Mouse (Mus musculus): ENCODE measurements around the gene Prr23a2. TPM values are rescaled to one million over a fixed set of nuclear protein-coding genes. Genes with fewer than 3 reads are reported as not detected.
"Not testable (repeated sequence)": the region's sequence is repeated elsewhere in the genome, so short reads cannot be mapped to it uniquely, and the experiment has no call there.

Gene Prr23a2
- not detected in 2 replicates for polyA plus RNA-seq (2015; fragmentation: Nextera tagmentation; extraction: Ambion mirVana)

DNA sequence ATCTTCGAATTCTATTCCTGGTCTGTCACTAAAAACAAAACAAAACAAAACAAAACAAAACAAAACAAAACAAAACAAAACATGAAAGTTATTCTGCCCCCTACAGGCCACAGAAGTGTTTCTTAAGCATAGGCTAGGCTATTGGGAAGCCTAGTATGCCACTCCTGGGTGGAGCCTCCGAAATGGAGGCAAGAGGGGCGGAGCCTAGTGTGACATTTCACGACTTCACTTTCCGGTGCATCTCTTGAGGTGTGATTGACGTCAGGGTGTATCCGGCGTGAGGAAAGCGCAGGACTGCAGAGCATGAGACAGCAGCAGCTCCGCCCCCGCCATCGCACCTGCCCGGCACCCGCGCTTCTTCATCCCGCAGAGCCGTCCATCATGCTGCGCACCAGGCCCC is at the start of gene Prr23a2:
TSS of gene Prr23a2 (plus strand) at position 285 of the 400 bp plus-strand sequence.
- H3K4me1 ChIP-seq (replicated peaks), result no peaks in the 10 kb centered on the region
- H3K9me3 ChIP-seq (replicated peaks), result no peaks in the 10 kb centered on the region
- H3K27ac ChIP-seq, result no peak within 1 kb of the TSS
- DNase-seq (no peak), ATAC-seq (ENCODE audit: low read depth) (no peak)
- no peak within 1 kb of the TSS for H3K9ac ChIP-seq
- no peak within 1 kb of the TSS for H3K4me3 ChIP-seq (replicated peaks)
- no peaks in the 10 kb centered on the region for H3K27me3 ChIP-seq
- no peaks in the 10 kb centered on the region for H3K36me3 ChIP-seq
- no peak within 1 kb of the TSS for H3K4me2 ChIP-seq
- 63% methylated on average over 18 of the region's 18 CpGs for WGBS (ENCODE audit: insufficient replicate concordance)

- no peak for ATAC-seq (ENCODE audit: low read depth)
- no peak for DNase-seq
- WGBS (ENCODE audit: insufficient replicate concordance), result 63% methylated on average over 8 of the region's 8 CpGs
Measured at GRCm38 (mm10) chr9:98807631-98808030, 48.7 kb upstream of the Prr23a2 start.

GRCm38 (mm10) chr9:98809526-98809925 is 46.8 kb upstream of the Prr23a2 start:
- not testable (repeated sequence) for H3K9ac ChIP-seq; ATAC-seq (ENCODE audit: low read depth); DNase-seq; H3K4me3 ChIP-seq (replicated peaks); H3K27ac ChIP-seq; H3K36me3 ChIP-seq; H3K27me3 ChIP-seq; H3K4me1 ChIP-seq (replicated peaks); H3K4me2 ChIP-seq; H3K9me3 ChIP-seq (replicated peaks)
- 51% methylated on average over 2 of the region's 2 CpGs for WGBS (ENCODE audit: insufficient replicate concordance)

More at GRCm38 (mm10) chr9:98807631-98808030, 48.7 kb upstream of the Prr23a2 start:
- no peaks in the 10 kb centered on the region for H3K4me1 ChIP-seq (replicated peaks)
- H3K9me3 ChIP-seq (replicated peaks), result no peaks in the 10 kb centered on the region
- no peak overlapping the region for H3K27ac ChIP-seq
- H3K27me3 ChIP-seq, result no peaks in the 10 kb centered on the region
- H3K4me2 ChIP-seq, result no peak overlapping the region
- no peaks in the 10 kb centered on the region for H3K36me3 ChIP-seq
- no peak overlapping the region for H3K9ac ChIP-seq
- H3K4me3 ChIP-seq (replicated peaks), result no peak overlapping the region

GRCm38 (mm10) chr9:98816066-98816465 is 40.2 kb upstream of the Prr23a2 start:
- Histone ChIP-seq H3K36me3 (no peaks in the 10 kb centered on the region), H3K27ac (no peak overlapping the region), H3K4me3 (replicated peaks) (no peak overlapping the region), H3K4me1 (replicated peaks) (no peaks in the 10 kb centered on the region), H3K9me3 (replicated peaks) (no peaks in the 10 kb centered on the region), H3K9ac (no peak overlapping the region), H3K27me3 (no peaks in the 10 kb centered on the region), H3K4me2 (no peak overlapping the region)
- ATAC-seq (ENCODE audit: low read depth) (no peak), DNase-seq (no peak)
- 47% methylated on average over 3 of the region's 3 CpGs for WGBS (ENCODE audit: insufficient replicate concordance)

GRCm38 (mm10) chr9:98817592-98817991 is 38.7 kb upstream of the Prr23a2 start:
- Histone ChIP-seq H3K9ac (no peak overlapping the region), H3K27me3 (no peaks in the 10 kb centered on the region), H3K4me3 (replicated peaks) (no peak overlapping the region), H3K27ac (no peak overlapping the region), H3K36me3 (no peaks in the 10 kb centered on the region), H3K4me1 (replicated peaks) (no peaks in the 10 kb centered on the region), H3K4me2 (no peak overlapping the region), H3K9me3 (replicated peaks) (no peaks in the 10 kb centered on the region)
- 71% methylated on average over 7 of the region's 7 CpGs for WGBS (ENCODE audit: insufficient replicate concordance)
- DNase-seq (no peak), ATAC-seq (ENCODE audit: low read depth) (no peak)

GRCm38 (mm10) chr9:98818971-98819370 is 37.3 kb upstream of the Prr23a2 start:
- Histone ChIP-seq H3K9me3 (replicated peaks) (no peaks in the 10 kb centered on the region), H3K36me3 (no peaks in the 10 kb centered on the region), H3K9ac (no peak overlapping the region), H3K27me3 (no peaks in the 10 kb centered on the region), H3K4me1 (replicated peaks) (no peaks in the 10 kb centered on the region), H3K4me2 (no peak overlapping the region), H3K27ac (no peak overlapping the region), H3K4me3 (replicated peaks) (no peak overlapping the region)
- ATAC-seq (ENCODE audit: low read depth) (no peak), DNase-seq (no peak)
- WGBS (ENCODE audit: insufficient replicate concordance), result 56% methylated on average over 5 of the region's 5 CpGs

- H3K4me3 ChIP-seq (replicated peaks), result no peak overlapping the region
- DNase-seq (no peak), ATAC-seq (ENCODE audit: low read depth) (no peak)
- H3K4me2 ChIP-seq, result no peak overlapping the region
- H3K9me3 ChIP-seq (replicated peaks), result no peaks in the 10 kb centered on the region
- no peaks in the 10 kb centered on the region for H3K36me3 ChIP-seq
- no peak overlapping the region for H3K9ac ChIP-seq
- whole genome bisulfite sequencing (ENCODE audit: insufficient replicate concordance), result 59% methylated on average over 2 of the region's 2 CpGs
- H3K4me1 ChIP-seq (replicated peaks), result no peaks in the 10 kb centered on the region
- no peaks in the 10 kb centered on the region for H3K27me3 ChIP-seq
- no peak overlapping the region for H3K27ac ChIP-seq
Measured at GRCm38 (mm10) chr9:98819481-98819880, 36.8 kb upstream of the Prr23a2 start.

GRCm38 (mm10) chr9:98820461-98820860 is 35.8 kb upstream of the Prr23a2 start:
- Histone ChIP-seq H3K9ac (no peak overlapping the region), H3K27me3 (no peaks in the 10 kb centered on the region), H3K4me2 (no peak overlapping the region), H3K4me3 (replicated peaks) (no peak overlapping the region), H3K36me3 (no peaks in the 10 kb centered on the region), H3K4me1 (replicated peaks) (no peaks in the 10 kb centered on the region), H3K9me3 (replicated peaks) (no peaks in the 10 kb centered on the region), H3K27ac (no peak overlapping the region)
- DNase-seq, result no peak
- WGBS (ENCODE audit: insufficient replicate concordance), result 60% methylated on average over 4 of the region's 4 CpGs
- no peak for ATAC-seq (ENCODE audit: low read depth)

- Histone ChIP-seq H3K36me3 (no peaks in the 10 kb centered on the region), H3K4me2 (no peak overlapping the region), H3K27ac (no peak overlapping the region), H3K27me3 (no peaks in the 10 kb centered on the region), H3K9ac (no peak overlapping the region), H3K4me1 (replicated peaks) (no peaks in the 10 kb centered on the region), H3K9me3 (replicated peaks) (no peaks in the 10 kb centered on the region), H3K4me3 (replicated peaks) (no peak overlapping the region)
- DNase-seq, result no peak
- ATAC-seq (ENCODE audit: low read depth), result no peak
Measured at GRCm38 (mm10) chr9:98821067-98821466, 35.2 kb upstream of the Prr23a2 start.

- Histone ChIP-seq H3K9me3 (replicated peaks) (no peaks in the 10 kb centered on the region), H3K4me1 (replicated peaks) (no peaks in the 10 kb centered on the region), H3K36me3 (no peaks in the 10 kb centered on the region), H3K4me2 (no peak overlapping the region), H3K9ac (no peak overlapping the region), H3K27ac (no peak overlapping the region), H3K27me3 (no peaks in the 10 kb centered on the region), H3K4me3 (replicated peaks) (no peak overlapping the region)
- DNase-seq (no peak), ATAC-seq (ENCODE audit: low read depth) (no peak)
- whole genome bisulfite sequencing (ENCODE audit: insufficient replicate concordance), result 64% methylated on average over 7 of the region's 7 CpGs
Measured at GRCm38 (mm10) chr9:98823805-98824204, 32.5 kb upstream of the Prr23a2 start.

DNA sequence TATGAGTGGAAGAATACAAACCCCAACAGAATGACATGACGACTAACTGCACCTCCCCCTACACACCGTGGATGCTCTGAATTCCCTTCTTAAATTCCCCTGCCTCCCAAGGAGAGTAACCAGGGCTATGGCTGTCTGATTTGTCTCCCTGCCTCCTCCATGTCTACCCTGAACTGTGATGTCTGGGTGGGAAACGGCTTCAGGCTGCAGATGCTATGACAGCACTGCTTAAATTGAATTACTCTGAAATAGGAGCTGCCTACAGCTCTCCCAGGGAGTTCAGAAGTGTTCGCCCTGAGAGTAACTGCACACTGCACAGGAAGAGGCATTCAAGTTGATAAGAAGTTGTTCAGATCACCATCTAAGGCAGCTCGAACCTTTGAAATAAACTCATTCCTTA is 26.8 kb upstream of the Prr23a2 start:
- H3K27ac ChIP-seq, result no peak overlapping the region
- ATAC-seq (ENCODE audit: low read depth), result no peak

DNA sequence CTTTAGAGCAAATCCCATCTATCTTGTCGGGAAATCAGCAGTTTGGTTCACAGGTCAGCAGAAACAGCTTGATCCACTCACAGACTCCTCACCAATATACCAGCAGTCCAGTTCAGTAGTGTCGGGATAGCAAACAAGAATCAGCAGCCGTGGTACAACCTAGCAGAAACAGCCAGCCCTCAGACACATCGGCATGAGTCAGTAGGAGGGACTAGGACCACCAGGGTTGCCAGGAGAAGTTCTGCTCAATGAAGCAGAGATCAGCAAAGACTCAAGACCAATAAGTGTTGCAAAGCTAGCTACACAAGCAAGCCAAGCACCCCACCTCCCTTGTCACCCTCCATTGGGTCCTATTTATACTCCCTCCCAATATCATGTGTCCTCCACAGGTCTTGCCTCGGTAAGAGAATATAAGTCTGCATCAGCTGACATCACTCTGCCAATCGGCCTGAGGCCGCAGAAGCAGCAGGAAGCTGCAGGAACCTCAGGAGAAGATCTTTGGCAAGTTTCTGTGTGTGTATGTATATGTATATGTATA is 18.7 kb upstream of the Prr23a2 start:
- Histone ChIP-seq H3K4me3 (replicated peaks) (no peak overlapping the region), H3K27me3 (peaks cover 5% of the 10 kb centered on the region; the same call in 1 of the 2 replicates), H3K36me3 (no peaks in the 10 kb centered on the region), H3K9me3 (replicated peaks) (peaks cover 4% of the 10 kb centered on the region; the same call in 1 of the 2 replicates), H3K4me1 (replicated peaks) (no peaks in the 10 kb centered on the region), H3K27ac (no peak overlapping the region), H3K4me2 (no peak overlapping the region), H3K9ac (no peak overlapping the region)
- no peak for ATAC-seq (ENCODE audit: low read depth)
- DNase-seq, result no peak
- 64% methylated on average over 7 of the region's 7 CpGs for WGBS (ENCODE audit: insufficient replicate concordance)

More for the DNA sequence above, 26.8 kb upstream of the Prr23a2 start:
- 51% methylated on average over 5 of the region's 5 CpGs for whole genome bisulfite sequencing (ENCODE audit: insufficient replicate concordance)
- no peak overlapping the region for H3K4me2 ChIP-seq
- H3K27me3 ChIP-seq, result no peaks in the 10 kb centered on the region
- H3K9ac ChIP-seq, result no peak overlapping the region
- H3K4me1 ChIP-seq (replicated peaks), result no peaks in the 10 kb centered on the region
- H3K36me3 ChIP-seq, result no peaks in the 10 kb centered on the region
- no peak overlapping the region for H3K4me3 ChIP-seq (replicated peaks)
- no peak for DNase-seq
- H3K9me3 ChIP-seq (replicated peaks), result no peaks in the 10 kb centered on the region

Data from liver, embryonic 13.5 days (tissue).